Mouse (Mus musculus): ENCODE measurements around the gene Krtap4-7. TPM values are rescaled to one million over a fixed set of nuclear protein-coding genes. Genes with fewer than 3 reads are reported as not detected.

Gene Krtap4-7
- polyA plus RNA-seq, 1 experiment = not detected

Other genes starting within 250 kb of the Krtap4-7 start
- 0.27 and 0.34 TPM in 2 replicates for gene Krt12, start 221.8 kb downstream of the Krtap4-7 start, polyA plus RNA-seq (2012; rRNA removed)
- 0.65 and 1.0 TPM in 2 replicates for gene Krt20, start 205.9 kb downstream of the Krtap4-7 start, polyA plus RNA-seq (2012; rRNA removed)
- gene Krt23, start 151.0 kb downstream of the Krtap4-7 start, polyA plus RNA-seq (2012; rRNA removed) = 1.5 and 1.7 TPM in 2 replicates
- 0.11 TPM in 1 of 2 replicates, not detected in the other for gene Krt39, start 122.8 kb downstream of the Krtap4-7 start, polyA plus RNA-seq (2012; rRNA removed)
- gene Krt40, start 100.9 kb downstream of the Krtap4-7 start, polyA plus RNA-seq (2012; rRNA removed) = 0.09 TPM in 1 of 2 replicates, not detected in the other
- gene Krtap3-3, start 93.2 kb downstream of the Krtap4-7 start, polyA plus RNA-seq (2012; rRNA removed) = 0.46 and 0.66 TPM in 2 replicates
- gene Krtap3-2, start 87.2 kb downstream of the Krtap4-7 start, polyA plus RNA-seq (2012; rRNA removed) = 0.15 and 0.19 TPM in 2 replicates
- not detected in 2 replicates for gene Gm11939, start 84.6 kb downstream of the Krtap4-7 start, polyA plus RNA-seq (2012; rRNA removed)
- gene Krtap3-1, start 77.5 kb downstream of the Krtap4-7 start, polyA plus RNA-seq (2012; rRNA removed) = 0.43 and 0.81 TPM in 2 replicates
- not detected in 2 replicates for gene Krtap1-5, start 63.1 kb downstream of the Krtap4-7 start, polyA plus RNA-seq (2012; rRNA removed)
- not detected in 2 replicates for gene Krtap1-4, start 60.4 kb downstream of the Krtap4-7 start, polyA plus RNA-seq (2012; rRNA removed)
- gene Krtap1-3, start 52.8 kb downstream of the Krtap4-7 start, polyA plus RNA-seq (2012; rRNA removed) = not detected in 2 replicates
- not detected in 2 replicates for gene Krtap9-3, start 46.0 kb downstream of the Krtap4-7 start, polyA plus RNA-seq (2012; rRNA removed)
- gene Gm11938, start 40.8 kb downstream of the Krtap4-7 start, polyA plus RNA-seq (2012; rRNA removed) = 0.33 TPM in 1 of 2 replicates, not detected in the other
- not detected in 2 replicates for gene Gm11937, start 33.9 kb downstream of the Krtap4-7 start, polyA plus RNA-seq (2012; rRNA removed)
- 0.22 and 0.37 TPM in 2 replicates for gene Krtap2-4, start 29.2 kb downstream of the Krtap4-7 start, polyA plus RNA-seq (2012; rRNA removed)
- gene Gm11562, start 23.7 kb downstream of the Krtap4-7 start, polyA plus RNA-seq (2012; rRNA removed) = not detected in 2 replicates
- gene Krtap4-1, start 15.9 kb downstream of the Krtap4-7 start, polyA plus RNA-seq (2012; rRNA removed) = not detected in 2 replicates
- not detected in 2 replicates for gene Krtap4-2, start 9.0 kb downstream of the Krtap4-7 start, polyA plus RNA-seq (2012; rRNA removed)
- gene Gm11555, start 6.1 kb upstream of the Krtap4-7 start, polyA plus RNA-seq (2012; rRNA removed) = not detected in 2 replicates
- not detected in 2 replicates for gene Gm11563, start 14.9 kb upstream of the Krtap4-7 start, polyA plus RNA-seq (2012; rRNA removed)
- gene Krtap4-6, start 21.9 kb upstream of the Krtap4-7 start, polyA plus RNA-seq (2012; rRNA removed) = not detected in 2 replicates
- not detected in 2 replicates for gene Gm14190, start 46.7 kb upstream of the Krtap4-7 start, polyA plus RNA-seq (2012; rRNA removed)
- not detected in 2 replicates for gene Gm14180, start 90.2 kb upstream of the Krtap4-7 start, polyA plus RNA-seq (2012; rRNA removed)
- not detected in 2 replicates for gene Gm11595, start 128.8 kb upstream of the Krtap4-7 start, polyA plus RNA-seq (2012; rRNA removed)
- not detected in 2 replicates for gene Krtap4-8, start 136.6 kb upstream of the Krtap4-7 start, polyA plus RNA-seq (2012; rRNA removed)
- gene Krtap4-9, start 141.1 kb upstream of the Krtap4-7 start, polyA plus RNA-seq (2012; rRNA removed) = 0.17 TPM in 1 of 2 replicates, not detected in the other
- not detected in 2 replicates for gene Gm11596, start 149.4 kb upstream of the Krtap4-7 start, polyA plus RNA-seq (2012; rRNA removed)
- not detected in 2 replicates for gene Gm11569, start 154.8 kb upstream of the Krtap4-7 start, polyA plus RNA-seq (2012; rRNA removed)
- gene Gm11554, start 160.4 kb upstream of the Krtap4-7 start, polyA plus RNA-seq (2012; rRNA removed) = not detected in 2 replicates
- gene Krtap4-13, start 165.8 kb upstream of the Krtap4-7 start, polyA plus RNA-seq (2012; rRNA removed) = not detected in 2 replicates
- gene Gm11564, start 171.6 kb upstream of the Krtap4-7 start, polyA plus RNA-seq (2012; rRNA removed) = not detected in 2 replicates
- gene 2300003K06Rik, start 194.0 kb upstream of the Krtap4-7 start, polyA plus RNA-seq (2012; rRNA removed) = not detected in 2 replicates
- gene Krtap4-16, start 207.5 kb upstream of the Krtap4-7 start, polyA plus RNA-seq (2012; rRNA removed) = 0.28 TPM in 1 of 2 replicates, not detected in the other
- gene Gm11568, start 213.8 kb upstream of the Krtap4-7 start, polyA plus RNA-seq (2012; rRNA removed) = not detected in 2 replicates
- gene Gm11559, start 220.4 kb upstream of the Krtap4-7 start, polyA plus RNA-seq (2012; rRNA removed) = 0.31 TPM in 1 of 2 replicates, not detected in the other
- gene Krtap9-1, start 229.3 kb upstream of the Krtap4-7 start, polyA plus RNA-seq (2012; rRNA removed) = not detected in 2 replicates
- not detected in 2 replicates for gene Gm11567, start 235.1 kb upstream of the Krtap4-7 start, polyA plus RNA-seq (2012; rRNA removed)

Measured in thymus, adult 2 months (tissue).